Mouse (Mus musculus) brown adipose tissue, adult 24 weeks (tissue): ENCODE measurements around the gene Zfp526. TPM values are rescaled to one million over a fixed set of nuclear protein-coding genes. Genes with fewer than 3 reads are reported as not detected.

ENCODE experiments used
- H3K27ac ChIP-seq: fragments of 200-500 bp; replicated peaks from 2 replicates; pipeline ENCODE4 v1.5.1; 2012; ENCODE audit warnings: low read depth, mild to moderate bottlenecking, low read length
- H3K4me1 ChIP-seq: fragments of 200-500 bp; 2 replicates; pipeline ENCODE4 v1.6.1; 2012; ENCODE audit warnings: low read length, mixed read lengths; ENCODE audit not compliant: control insufficient read depth, insufficient read depth, insufficient read length
- H3K4me3 ChIP-seq: fragments of 200-500 bp; 2 replicates; pipeline ENCODE4 v1.5.1; 2012; ENCODE audit warnings: low read depth, mild to moderate bottlenecking, low read length, moderate library complexity; ENCODE audit not compliant: insufficient read depth
- polyA plus RNA-seq: library from polyadenylated mRNA; stranded (reverse); fragments of >200 nt; gene quantifications from 2 replicates; pipeline ENCODE4 v1.2.4, GENCODE M21; 2012; ENCODE audit not compliant: missing spikeins, insufficient read depth, insufficient read length

Zfp526 gene
- polyA plus RNA-seq, result 1.9 and 2.6 TPM in 2 replicates

DNA sequence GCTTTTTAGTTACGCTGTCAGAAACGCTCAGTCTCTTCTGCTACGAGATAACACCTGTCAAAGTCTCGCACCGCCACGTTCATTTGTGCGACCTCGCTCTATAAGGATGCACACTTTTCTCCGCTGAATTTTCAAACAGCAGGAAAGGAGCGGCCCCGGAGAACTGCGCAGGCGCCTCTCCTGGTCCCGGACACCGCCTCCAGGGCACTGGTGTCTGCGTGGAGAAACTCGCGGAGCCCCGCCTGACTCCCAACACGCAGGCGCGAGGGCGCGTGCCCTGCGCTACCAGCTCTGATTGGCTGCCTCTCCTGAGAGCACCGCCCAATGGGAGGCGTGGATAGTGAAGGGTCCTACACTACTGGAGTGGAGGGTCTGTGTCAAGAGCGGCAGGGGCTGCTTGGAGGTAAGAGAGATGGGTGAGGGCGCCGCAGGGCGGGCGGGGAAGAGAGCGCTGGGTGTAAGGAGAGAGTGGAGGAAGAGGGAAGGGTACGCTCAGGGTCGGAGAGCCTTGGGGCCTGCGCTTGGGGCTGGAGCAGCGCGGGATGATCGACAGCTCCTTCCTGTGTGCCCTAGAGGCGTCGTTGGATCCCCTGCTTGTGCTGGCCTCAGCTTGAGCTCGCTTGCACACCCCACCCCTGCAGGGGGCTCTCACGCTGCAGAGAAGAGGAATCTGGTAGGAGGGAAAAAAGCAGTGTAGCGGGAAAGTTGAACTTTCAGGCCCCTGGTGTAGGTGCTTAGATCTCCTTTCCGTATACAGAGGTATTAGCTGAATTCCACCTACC is at the start of gene Zfp526:
Gene Zfp526 (plus strand): TSS at position 324 of the 782 bp plus-strand sequence.
- Histone ChIP-seq H3K4me1 (peaks cover 14% of the 10 kb centered on the region), H3K4me3 (peak within 1 kb of the TSS; percentile 78), H3K27ac (peak within 1 kb of the TSS; percentile 72)

DNA sequence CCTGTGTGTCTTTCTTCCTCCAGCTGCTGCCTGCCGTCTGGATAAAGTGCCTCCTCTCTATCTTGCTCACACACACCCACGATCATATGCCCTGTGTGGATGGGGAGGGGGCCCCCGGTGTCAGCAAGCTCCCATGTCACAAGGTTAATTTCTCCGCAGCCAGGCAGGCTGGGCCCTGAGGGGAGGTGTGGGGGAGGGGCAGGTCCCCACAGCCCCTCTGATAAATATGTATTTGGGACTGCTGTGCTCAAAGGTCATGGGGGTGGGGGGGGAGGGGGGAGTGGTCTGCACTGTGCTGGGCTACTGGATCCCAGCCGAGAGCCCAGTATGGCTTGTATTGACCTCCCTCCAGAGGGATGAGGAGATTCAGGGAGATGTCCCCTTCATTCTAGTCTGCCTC is 48.6 kb upstream of the Zfp526 start:
- Histone ChIP-seq H3K4me3 (no peak overlapping the region), H3K27ac (no peak overlapping the region), H3K4me1 (no peaks in the 10 kb centered on the region)

DNA sequence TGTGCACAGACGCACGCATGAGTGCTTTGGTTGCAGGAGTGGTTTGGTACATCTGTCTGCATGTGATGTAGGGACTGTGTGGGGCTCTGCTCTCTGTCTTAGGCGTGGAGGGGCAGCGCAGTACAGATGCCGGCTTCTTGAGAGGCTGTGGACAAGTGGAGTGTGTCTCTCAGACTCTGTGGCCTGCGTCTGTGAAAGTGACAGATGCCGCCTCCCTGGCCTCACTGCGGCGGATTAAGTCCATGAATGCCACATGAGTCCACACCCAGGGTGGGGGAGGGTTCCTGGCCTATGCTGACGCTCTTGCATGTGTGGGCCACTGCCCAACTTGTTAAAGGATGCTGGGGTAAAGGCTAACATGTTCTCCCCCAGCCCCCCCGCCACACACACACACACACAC is 46.9 kb upstream of the Zfp526 start:
- H3K27ac ChIP-seq, result no peak overlapping the region
- H3K4me3 ChIP-seq, result no peak overlapping the region
- no peaks in the 10 kb centered on the region; the same call in 1 of the 2 replicates for H3K4me1 ChIP-seq

DNA sequence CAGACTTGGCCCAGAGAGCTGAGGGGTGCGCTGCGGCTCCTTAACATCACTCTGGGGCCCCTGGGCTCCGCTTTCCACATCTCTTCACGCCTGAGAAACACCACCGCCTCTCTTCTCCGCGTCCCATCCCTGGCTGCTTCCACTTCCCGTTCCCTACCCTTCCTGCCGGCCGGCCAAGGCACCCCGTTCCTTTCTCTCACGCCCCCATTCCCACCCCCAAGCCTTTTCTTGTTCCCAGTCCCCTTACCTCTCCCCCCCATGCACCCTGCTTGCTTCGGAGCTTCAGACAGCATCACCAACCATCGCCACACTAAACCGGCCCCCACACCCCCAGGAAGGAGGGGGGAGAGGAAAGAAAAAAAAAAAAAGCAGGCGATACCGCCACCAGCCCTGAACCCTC is 42.9 kb upstream of the Zfp526 start:
- Histone ChIP-seq H3K27ac (no peak overlapping the region), H3K4me3 (peak overlapping the region; percentile 45), H3K4me1 (no peaks in the 10 kb centered on the region; the same call in 1 of the 2 replicates)

DNA sequence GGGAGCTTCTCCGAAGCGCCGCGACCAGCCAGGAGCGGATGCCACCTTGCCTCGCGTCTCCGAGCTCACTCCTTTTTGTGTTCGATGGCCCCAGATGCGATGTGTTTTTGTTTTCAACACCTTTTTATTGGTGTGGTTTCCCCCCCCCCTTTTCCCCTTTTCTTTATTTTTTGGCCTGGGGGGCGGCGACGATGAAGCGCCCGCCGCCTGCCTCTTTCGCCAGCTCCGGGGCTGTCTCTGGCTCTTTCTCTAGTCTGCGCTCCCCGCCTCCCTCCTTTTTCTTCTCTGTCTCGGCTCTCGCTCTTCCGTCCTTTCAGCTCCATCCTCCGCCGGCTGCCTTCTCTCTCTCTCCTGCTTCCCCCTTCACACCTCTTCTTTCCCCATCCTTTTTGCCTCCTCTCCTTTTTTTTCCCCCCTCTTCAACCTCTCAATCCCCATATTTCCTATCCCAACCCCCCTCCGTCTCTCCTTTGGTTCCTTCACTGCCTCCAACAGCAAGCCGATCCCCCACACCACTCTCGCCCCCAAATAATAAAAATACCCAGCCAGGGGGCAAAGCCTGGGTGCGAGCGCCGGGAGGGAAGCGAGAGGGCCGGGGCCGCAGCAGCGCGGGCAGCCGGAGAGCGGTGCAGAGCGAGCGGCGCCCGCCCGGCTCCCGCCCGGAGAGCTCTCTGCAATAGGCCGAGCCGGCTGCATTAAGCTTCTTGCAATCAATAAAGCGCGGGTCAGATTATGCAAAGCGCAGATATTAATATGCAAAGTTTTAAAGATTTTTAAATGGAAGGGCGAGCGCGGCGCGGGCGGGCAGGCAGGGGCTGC is 42.2 kb upstream of the Zfp526 start:
- no peaks in the 10 kb centered on the region; the same call in 1 of the 2 replicates for H3K4me1 ChIP-seq
- H3K4me3 ChIP-seq, result peak overlapping the region; percentile 45
- no peak overlapping the region for H3K27ac ChIP-seq

DNA sequence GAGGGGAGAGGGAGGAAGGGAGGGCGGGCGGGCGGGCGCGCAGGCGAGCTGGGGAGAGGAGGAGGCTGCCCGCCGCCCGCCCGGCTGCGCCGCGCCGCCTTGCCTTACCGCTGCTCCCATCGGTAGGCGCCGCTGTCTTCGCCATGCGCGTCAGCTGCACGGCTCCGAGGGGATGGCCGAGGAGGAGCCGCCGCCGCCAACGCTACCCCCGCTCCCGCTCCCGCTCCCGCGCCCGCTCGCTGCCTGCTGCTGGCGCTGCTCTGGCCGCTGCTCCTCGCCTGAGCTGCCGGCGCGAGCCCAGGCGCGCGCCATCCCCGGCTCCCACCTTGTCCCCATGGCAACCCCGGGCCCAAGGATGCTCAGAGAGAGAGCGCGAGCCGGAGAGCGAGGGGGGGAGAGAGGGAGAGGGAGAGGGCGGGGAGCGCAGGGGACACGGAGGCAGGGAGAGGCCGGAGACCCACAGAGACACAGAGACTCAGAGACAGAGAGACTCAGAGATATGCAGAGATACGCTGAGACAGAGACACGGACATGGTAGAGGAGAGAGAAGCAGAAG is 41.5 kb upstream of the Zfp526 start, which contains the start of gene Pou2f2:
Gene Pou2f2 (minus strand): TSS at position 121 of the 556 bp plus-strand sequence.
- H3K4me3 ChIP-seq, result peak within 1 kb of the TSS; percentile 45
- no peak within 1 kb of the TSS for H3K27ac ChIP-seq
- H3K4me1 ChIP-seq, result no peaks in the 10 kb centered on the region; the same call in 1 of the 2 replicates

DNA sequence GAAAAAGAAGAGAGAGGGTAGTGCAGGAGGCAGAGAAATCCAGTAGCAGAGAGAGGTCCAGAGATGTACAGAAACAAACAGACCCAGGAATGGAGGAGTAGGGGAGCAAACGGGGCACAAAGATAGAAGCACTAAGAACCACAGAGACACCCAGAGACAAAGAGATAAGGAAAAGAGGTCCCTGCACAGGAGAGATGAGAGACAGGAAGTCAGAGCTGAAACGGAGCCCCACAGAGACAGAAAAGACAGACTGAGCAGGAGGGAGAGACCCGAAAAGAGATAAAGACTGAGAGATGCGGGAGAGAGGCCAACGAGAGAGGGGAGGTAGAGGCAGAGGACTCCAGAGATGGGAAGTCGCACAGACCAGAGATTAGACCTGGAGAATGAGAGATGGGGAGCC is 40.7 kb upstream of the Zfp526 start:
- no peak overlapping the region for H3K4me3 ChIP-seq
- no peak overlapping the region for H3K27ac ChIP-seq
- no peaks in the 10 kb centered on the region; the same call in 1 of the 2 replicates for H3K4me1 ChIP-seq

DNA sequence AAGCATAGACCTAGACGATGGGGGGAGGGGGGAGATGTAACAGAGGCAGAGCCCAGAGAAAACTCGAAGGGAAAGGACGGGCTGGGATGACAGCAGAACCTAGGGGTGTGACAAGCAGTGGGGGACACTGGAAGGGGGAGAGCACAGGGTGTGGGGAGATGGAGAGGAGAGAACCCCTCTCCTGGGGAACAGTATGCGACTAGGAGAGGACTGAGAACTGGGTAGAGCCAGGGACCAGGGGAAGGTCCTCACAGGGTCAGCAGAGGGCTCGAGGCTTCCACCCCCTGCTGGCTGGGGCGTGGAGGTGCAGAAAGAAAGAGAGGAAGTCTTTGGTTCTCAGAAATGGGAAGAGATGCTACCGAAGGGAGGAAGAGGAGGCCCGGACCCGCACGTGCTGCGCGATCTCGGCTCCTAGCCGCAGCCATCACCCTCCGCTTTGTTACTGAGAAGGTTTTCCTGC is 39.9 kb upstream of the Zfp526 start:
- H3K4me1 ChIP-seq, result no peaks in the 10 kb centered on the region; the same call in 1 of the 2 replicates
- H3K27ac ChIP-seq, result no peak overlapping the region
- no peak overlapping the region for H3K4me3 ChIP-seq

DNA sequence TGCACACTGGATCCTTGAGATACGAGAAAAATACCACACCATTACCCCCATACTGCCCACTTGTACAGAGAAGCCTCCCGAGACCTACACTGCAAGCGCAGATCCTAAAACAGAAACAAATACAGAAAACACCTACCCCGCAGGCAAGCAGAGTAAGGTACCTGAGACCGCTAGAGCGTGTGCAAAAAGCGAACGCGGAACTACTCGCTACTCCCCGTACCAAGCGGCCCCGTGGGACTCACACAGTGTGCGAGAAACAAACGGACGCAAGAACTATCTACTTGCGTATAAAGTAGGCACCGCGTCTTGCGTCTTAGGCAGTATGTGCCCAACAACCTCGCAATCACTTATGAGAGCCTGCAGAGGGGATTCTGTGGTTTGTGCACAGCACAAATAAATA is 39.4 kb upstream of the Zfp526 start:
- no peaks in the 10 kb centered on the region; the same call in 1 of the 2 replicates for H3K4me1 ChIP-seq
- H3K4me3 ChIP-seq, result no peak overlapping the region
- no peak overlapping the region for H3K27ac ChIP-seq

DNA sequence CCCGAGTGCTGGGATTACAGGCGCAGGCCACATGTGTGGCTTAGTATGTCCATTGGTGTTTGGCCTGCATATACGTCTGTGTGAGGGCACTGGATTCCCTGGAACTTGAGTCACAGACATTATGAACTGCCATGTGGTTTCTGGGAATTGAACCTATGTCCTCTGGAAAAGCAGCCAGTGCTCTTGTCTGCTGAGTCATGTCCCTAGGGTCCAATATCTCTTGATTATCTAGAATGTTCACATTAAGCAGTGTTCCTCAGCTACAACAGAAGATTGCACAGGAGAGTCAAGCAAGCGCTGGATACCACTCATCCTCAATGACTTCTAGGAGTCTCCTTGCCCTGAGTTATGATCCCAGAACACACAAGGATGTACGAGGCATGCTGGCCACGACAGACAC is 37.1 kb upstream of the Zfp526 start:
- Histone ChIP-seq H3K27ac (no peak overlapping the region), H3K4me3 (no peak overlapping the region), H3K4me1 (no peaks in the 10 kb centered on the region)

DNA sequence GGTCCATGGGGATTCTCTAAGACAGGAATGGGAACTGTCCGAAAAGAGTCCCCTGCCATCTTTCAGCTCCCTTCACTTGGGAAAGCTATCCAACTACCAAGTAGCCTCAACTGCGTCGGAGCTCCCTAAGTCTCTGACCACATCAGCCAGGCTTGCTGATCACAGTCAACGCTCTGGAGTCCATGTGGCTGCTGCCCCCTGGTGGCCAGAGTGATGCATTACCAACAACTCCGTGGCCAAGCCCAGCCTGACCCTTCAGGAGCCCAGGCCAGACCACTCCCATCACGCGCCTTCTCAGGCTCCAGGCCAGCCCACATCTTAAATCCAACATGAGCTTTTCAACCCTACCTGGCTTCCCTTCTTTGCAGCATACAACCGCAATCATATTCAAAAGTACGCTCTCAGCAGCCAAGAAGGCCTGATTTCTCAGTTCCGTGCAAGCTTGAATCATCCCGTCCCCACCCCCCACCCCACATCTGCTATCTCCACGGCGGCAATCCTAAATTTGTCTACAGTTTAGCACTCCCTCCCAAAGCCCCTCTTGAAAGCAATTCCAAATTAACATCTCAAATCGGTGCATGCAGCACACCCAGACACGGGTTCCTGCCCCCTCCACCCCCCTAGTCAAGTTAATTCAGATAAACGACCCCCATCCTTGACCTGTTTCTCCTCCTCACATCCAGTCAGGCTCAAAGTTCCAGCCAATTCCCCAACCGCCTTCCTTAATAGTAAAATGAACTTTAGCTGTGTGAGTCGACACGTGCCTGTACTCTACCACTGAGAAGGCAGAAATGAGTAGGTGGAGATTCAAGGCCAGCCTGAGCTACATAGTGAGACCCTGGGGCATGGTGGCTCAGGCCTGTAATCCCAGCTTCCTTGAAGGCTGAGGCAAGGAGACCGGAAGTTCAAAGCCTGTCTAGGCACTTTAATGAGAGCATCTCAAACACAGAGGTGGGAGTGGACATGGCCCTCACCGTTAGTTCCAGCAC is 33.3 kb upstream of the Zfp526 start:
- Histone ChIP-seq H3K4me1 (no peaks in the 10 kb centered on the region), H3K4me3 (no peak overlapping the region), H3K27ac (no peak overlapping the region)

DNA sequence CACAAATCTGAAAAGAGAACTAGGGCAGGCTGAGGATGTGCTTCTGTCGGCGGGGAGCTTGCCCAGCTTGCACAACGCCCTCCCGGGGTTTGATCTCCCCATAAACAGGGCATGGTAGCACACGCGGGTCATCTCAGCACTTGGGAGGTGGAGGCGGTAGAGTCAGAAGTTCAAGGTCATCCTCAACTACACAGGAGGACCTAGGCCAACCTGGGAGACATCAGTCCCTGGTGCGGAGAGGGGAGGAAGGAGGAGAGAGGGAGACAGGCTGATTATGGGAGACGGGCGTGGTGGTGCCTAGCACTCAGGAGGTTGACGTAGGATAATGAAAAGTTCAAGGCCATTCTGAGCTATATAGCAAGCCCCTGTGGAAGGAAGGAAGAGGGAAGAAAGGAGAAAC is 30.4 kb upstream of the Zfp526 start:
- Histone ChIP-seq H3K4me3 (no peak overlapping the region), H3K27ac (no peak overlapping the region), H3K4me1 (no peaks in the 10 kb centered on the region)

DNA sequence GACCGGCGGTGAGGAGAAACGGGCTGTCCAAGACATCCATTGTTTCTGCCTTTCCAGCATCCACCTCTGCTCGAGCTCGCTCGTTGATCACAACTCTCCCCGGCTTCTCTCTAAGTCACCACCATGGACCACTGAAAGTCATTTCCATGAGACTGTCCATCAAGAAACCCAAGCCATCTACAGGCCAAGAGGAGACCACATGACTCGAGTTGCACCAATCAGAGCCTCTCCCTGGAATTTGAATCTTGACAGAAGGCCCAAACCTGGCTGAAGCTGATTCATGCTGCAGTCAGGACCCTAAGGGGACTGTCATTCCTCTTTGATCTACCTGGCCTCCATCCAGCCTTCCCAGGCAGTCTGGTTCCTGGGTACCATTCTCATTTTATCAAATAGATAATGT is 29.1 kb upstream of the Zfp526 start:
- Histone ChIP-seq H3K4me3 (no peak overlapping the region), H3K27ac (no peak overlapping the region), H3K4me1 (peaks cover 5% of the 10 kb centered on the region)

DNA sequence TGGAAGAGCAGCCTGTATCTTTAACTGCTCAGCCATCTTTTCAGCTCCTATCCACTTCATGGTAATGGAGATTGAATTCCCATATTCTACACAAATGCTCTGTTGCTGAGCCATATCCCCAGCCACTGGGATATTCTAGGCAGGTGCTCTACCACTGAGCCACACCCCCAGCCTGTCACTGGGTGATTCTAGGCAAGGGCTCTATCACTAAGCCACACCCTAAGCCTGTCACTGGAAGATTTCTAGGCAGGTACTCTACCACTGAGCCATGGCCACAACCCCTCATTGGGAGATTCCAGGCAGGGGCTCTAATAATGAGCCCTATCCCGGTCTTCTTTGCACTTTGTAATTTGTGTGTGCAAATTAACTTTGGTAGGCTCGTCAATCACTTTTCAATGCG is 26.1 kb upstream of the Zfp526 start:
- Histone ChIP-seq H3K4me3 (no peak overlapping the region), H3K27ac (no peak overlapping the region), H3K4me1 (peaks cover 11% of the 10 kb centered on the region)
